Mouse (Mus musculus) forebrain, embryonic 15.5 days (tissue): ENCODE measurements around the gene Muc5b. TPM values are rescaled to one million over a fixed set of nuclear protein-coding genes. Genes with fewer than 3 reads are reported as not detected.
A peak's percentile ranks its signal among the peaks of the same experiment; 100 is the strongest.

Experiments
- ATAC-seq: fragments of 200-750 bp; cut with Nextera tagmentation; replicated peaks from 2 replicates; pipeline ENCODE4 v1.8.0; 2017; ENCODE audit warnings: mild to moderate bottlenecking, moderate TSS enrichment, moderate library complexity
- H3K27ac ChIP-seq: fragments of 300-500 bp; sonication (generic); replicated peaks from 2 replicates; pipeline ENCODE4 v1.5.1; 2015; ENCODE audit warnings: mild to moderate bottlenecking, inconsistent platforms
- H3K27me3 ChIP-seq: fragments of 300-500 bp; sonication (generic); 2 replicates; pipeline ENCODE4 v1.6.1; 2015; ENCODE audit warnings: inconsistent platforms
- H3K36me3 ChIP-seq: fragments of 300-500 bp; sonication (generic); 2 replicates; pipeline ENCODE4 v1.6.1; 2015; ENCODE audit warnings: mild to moderate bottlenecking, inconsistent platforms
- H3K4me1 ChIP-seq: fragments of 300-500 bp; sonication (generic); 2 replicates; pipeline ENCODE4 v1.6.1; 2015; ENCODE audit warnings: inconsistent platforms
- H3K4me2 ChIP-seq: fragments of 300-500 bp; sonication (generic); replicated peaks from 2 replicates; pipeline ENCODE4 v1.6.1; 2015; ENCODE audit warnings: mild to moderate bottlenecking, inconsistent platforms
- H3K4me3 ChIP-seq: fragments of 300-500 bp; sonication (generic); 2 replicates; pipeline ENCODE4 v1.5.1; 2015; ENCODE audit warnings: mild to moderate bottlenecking, inconsistent platforms
- H3K9ac ChIP-seq: fragments of 300-500 bp; sonication (generic); replicated peaks from 2 replicates; pipeline ENCODE4 v1.6.1; 2015; ENCODE audit warnings: mild to moderate bottlenecking, inconsistent platforms
- H3K9me3 ChIP-seq: fragments of 300-500 bp; sonication (generic); 2 replicates; pipeline ENCODE4 v1.6.1; 2016; ENCODE audit warnings: inconsistent platforms
- WGBS: fragments of 180-500 bp; shearing (Covaris S2); methylation state at CpG from one replicate; pipeline ENCODE4 v1.1.7; 2015; ENCODE audit warnings: mixed read lengths; 5-methylcytosine and 5-hydroxymethylcytosine counted together
- polyA plus RNA-seq: library from polyadenylated mRNA; unstranded; fragments of >200 nt; fragmentation: Nextera tagmentation; extraction: Ambion mirVana; gene quantifications from 2 replicates; pipeline ENCODE4 v1.2.1, GENCODE M21; 2015

Muc5b gene
- polyA plus RNA-seq, 1 experiment from 2014 or later, result 0.05 TPM

- no peak for ATAC-seq
- H3K27me3 ChIP-seq, result no peaks in the 10 kb centered on the region
- no peak overlapping the region for H3K9ac ChIP-seq
- no peak overlapping the region for H3K27ac ChIP-seq
- no peak overlapping the region for H3K4me2 ChIP-seq
- no peak overlapping the region for H3K4me3 ChIP-seq
- no peaks in the 10 kb centered on the region for H3K9me3 ChIP-seq
- no peaks in the 10 kb centered on the region for H3K36me3 ChIP-seq
- H3K4me1 ChIP-seq, result no peaks in the 10 kb centered on the region
- WGBS, result 90% methylated on average over 9 of the region's 9 CpGs
Measured at GRCm38 (mm10) chr7:141824398-141824797, 14.5 kb upstream of the Muc5b start.

DNA sequence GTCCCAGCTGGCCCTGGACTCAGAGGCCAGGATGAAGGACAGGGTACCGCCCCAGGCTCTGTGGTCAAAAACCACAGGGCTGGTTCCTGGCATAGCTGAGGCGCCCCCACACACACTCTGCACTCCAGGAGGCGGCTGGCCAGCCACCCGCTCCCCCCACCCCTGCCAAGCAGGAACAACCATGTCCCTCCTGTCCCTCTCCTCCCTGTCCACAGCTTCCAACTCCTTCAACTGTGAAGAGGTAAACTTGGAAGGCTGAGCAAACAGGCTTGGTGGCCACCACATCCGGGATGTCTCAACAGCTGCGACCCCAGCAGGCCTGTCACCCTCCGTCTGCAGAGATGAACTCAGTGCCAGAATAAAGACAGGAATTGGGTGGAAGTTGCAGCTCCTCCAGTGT, 2.9 kb upstream of the Muc5b start:
- Histone ChIP-seq H3K4me2 (no peak overlapping the region), H3K9me3 (no peaks in the 10 kb centered on the region), H3K9ac (no peak overlapping the region), H3K27ac (no peak overlapping the region), H3K4me3 (no peak overlapping the region), H3K36me3 (no peaks in the 10 kb centered on the region), H3K27me3 (no peaks in the 10 kb centered on the region), H3K4me1 (no peaks in the 10 kb centered on the region)
- WGBS, result 84% methylated on average over 7 of the region's 7 CpGs
- ATAC-seq, result no peak

- no peaks in the 10 kb centered on the region for H3K9me3 ChIP-seq
- H3K4me3 ChIP-seq, result no peak overlapping the region
- H3K9ac ChIP-seq, result no peak overlapping the region
- H3K27ac ChIP-seq, result no peak overlapping the region
- ATAC-seq, result no peak
- H3K4me1 ChIP-seq, result no peaks in the 10 kb centered on the region
- no peaks in the 10 kb centered on the region for H3K36me3 ChIP-seq
- WGBS, result 81% methylated on average over 8 of the region's 8 CpGs
- H3K4me2 ChIP-seq, result no peak overlapping the region
- no peaks in the 10 kb centered on the region for H3K27me3 ChIP-seq
Measured at GRCm38 (mm10) chr7:141836423-141836822, 2.4 kb upstream of the Muc5b start.

DNA sequence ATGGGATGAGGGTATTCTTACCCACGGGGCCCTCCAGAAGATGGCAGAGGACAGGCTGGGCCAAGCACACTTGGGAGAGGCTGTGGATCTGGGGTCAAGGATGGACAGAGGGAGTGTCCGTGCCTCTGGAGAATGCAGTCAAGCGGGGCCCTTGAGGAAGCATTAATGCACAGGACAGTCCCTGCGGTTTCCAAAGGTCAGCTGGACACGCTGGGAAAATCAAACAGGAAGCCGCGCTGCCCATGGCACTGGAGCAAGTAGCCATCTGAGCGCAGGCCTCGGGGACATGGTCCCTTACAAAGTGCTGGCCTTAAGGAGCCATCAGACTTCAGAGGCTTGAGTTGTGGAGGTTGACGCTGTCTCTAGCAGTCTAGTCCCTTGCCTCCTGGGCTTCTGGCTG, 1.5 kb downstream of the Muc5b start:
- no peaks in the 10 kb centered on the region for H3K4me1 ChIP-seq
- no peak overlapping the region for H3K4me3 ChIP-seq
- no peak overlapping the region for H3K4me2 ChIP-seq
- H3K27ac ChIP-seq, result no peak overlapping the region
- no peaks in the 10 kb centered on the region for H3K36me3 ChIP-seq
- H3K9ac ChIP-seq, result no peak overlapping the region
- ATAC-seq, result no peak
- H3K27me3 ChIP-seq, result no peaks in the 10 kb centered on the region
- 92% methylated on average over 10 of the region's 10 CpGs for WGBS
- no peaks in the 10 kb centered on the region for H3K9me3 ChIP-seq

DNA sequence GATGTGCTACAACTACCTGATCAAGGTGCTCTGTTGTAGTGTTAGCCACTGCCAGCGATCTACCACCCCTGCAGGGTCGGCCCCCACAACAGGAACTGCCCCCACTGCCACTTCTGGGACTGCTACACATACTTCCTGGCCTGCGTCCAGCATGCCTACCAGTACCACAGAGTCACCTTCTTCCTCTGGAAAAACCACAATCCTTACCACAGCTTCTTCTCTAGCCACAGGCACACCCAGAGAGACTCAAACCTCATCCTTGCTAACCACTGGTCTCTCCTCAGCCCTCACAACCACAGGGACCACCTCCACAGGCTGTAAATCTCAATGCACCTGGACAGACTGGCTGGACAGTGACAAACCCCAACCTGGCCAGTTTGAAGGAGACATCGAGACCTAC, 22.2 kb downstream of the Muc5b start:
- ATAC-seq, result no peak
- H3K27me3 ChIP-seq, result no peaks in the 10 kb centered on the region
- no peak overlapping the region for H3K4me3 ChIP-seq
- WGBS, result 90% methylated on average over 4 of the region's 4 CpGs
- H3K27ac ChIP-seq, result no peak overlapping the region
- H3K9me3 ChIP-seq, result no peaks in the 10 kb centered on the region
- no peak overlapping the region for H3K9ac ChIP-seq
- no peaks in the 10 kb centered on the region for H3K36me3 ChIP-seq
- no peak overlapping the region for H3K4me2 ChIP-seq
- H3K4me1 ChIP-seq, result no peaks in the 10 kb centered on the region

GRCm38 (mm10) chr7:141869644-141870043, 30.8 kb downstream of the Muc5b start:
- Histone ChIP-seq H3K36me3 (peaks cover 20% of the 10 kb centered on the region), H3K9me3 (no peaks in the 10 kb centered on the region), H3K27ac (no peak overlapping the region), H3K9ac (no peak overlapping the region), H3K27me3 (no peaks in the 10 kb centered on the region), H3K4me2 (no peak overlapping the region), H3K4me3 (no peak overlapping the region), H3K4me1 (no peaks in the 10 kb centered on the region)
- 77% methylated on average over 5 of the region's 5 CpGs for WGBS
- no peak for ATAC-seq

- Histone ChIP-seq H3K4me1 (no peaks in the 10 kb centered on the region), H3K36me3 (peaks cover 26% of the 10 kb centered on the region), H3K4me3 (no peak overlapping the region), H3K9ac (no peak overlapping the region), H3K9me3 (no peaks in the 10 kb centered on the region), H3K4me2 (no peak overlapping the region), H3K27me3 (no peaks in the 10 kb centered on the region), H3K27ac (no peak overlapping the region)
- WGBS, result 80% methylated on average over 5 of the region's 5 CpGs
- ATAC-seq, result no peak
Measured at GRCm38 (mm10) chr7:141870553-141870952, 31.7 kb downstream of the Muc5b start.

GRCm38 (mm10) chr7:141874891-141875290, 36.0 kb downstream of the Muc5b start:
- Histone ChIP-seq H3K27ac (no peak overlapping the region), H3K4me1 (no peaks in the 10 kb centered on the region), H3K9me3 (no peaks in the 10 kb centered on the region), H3K4me2 (no peak overlapping the region), H3K9ac (no peak overlapping the region), H3K27me3 (no peaks in the 10 kb centered on the region), H3K36me3 (peaks cover 37% of the 10 kb centered on the region), H3K4me3 (no peak overlapping the region)
- 87% methylated on average over 5 of the region's 5 CpGs for WGBS
- no peak for ATAC-seq

- Histone ChIP-seq H3K9ac (no peak overlapping the region), H3K36me3 (peaks cover 52% of the 10 kb centered on the region), H3K4me1 (no peaks in the 10 kb centered on the region), H3K27ac (no peak overlapping the region), H3K4me2 (no peak overlapping the region), H3K27me3 (no peaks in the 10 kb centered on the region), H3K4me3 (no peak overlapping the region), H3K9me3 (no peaks in the 10 kb centered on the region)
- 99% methylated on average over 2 of the region's 2 CpGs for whole genome bisulfite sequencing
- no peak for ATAC-seq
Measured at GRCm38 (mm10) chr7:141878813-141879212, 39.9 kb downstream of the Muc5b start.

DNA sequence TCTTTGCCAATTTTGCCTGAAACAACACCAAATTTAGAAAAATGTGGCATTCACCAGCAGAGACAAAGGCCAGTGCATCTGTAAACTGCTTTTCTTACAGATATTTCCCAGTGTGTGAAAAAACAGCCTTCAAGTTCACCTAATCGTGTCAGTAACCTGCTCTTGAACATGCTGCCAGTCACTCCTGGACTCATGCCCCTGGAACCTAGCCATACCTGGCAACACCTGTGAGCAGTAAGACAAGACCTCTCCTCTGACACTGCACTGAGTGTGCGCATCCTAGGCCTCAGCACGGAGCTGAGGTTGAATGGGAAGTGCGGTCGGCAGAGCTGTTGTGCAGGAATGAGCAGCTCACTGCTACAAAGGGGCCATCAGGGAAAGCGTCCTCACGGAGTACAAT, 53.3 kb downstream of the Muc5b start:
- Histone ChIP-seq H3K36me3 (peaks cover 51% of the 10 kb centered on the region), H3K4me1 (peaks cover 6% of the 10 kb centered on the region; the same call in 1 of the 2 replicates), H3K4me2 (no peak overlapping the region), H3K4me3 (no peak overlapping the region), H3K9me3 (no peaks in the 10 kb centered on the region), H3K27me3 (no peaks in the 10 kb centered on the region), H3K9ac (no peak overlapping the region), H3K27ac (no peak overlapping the region)
- no peak for ATAC-seq
- 93% methylated on average over 7 of the region's 7 CpGs for WGBS

DNA sequence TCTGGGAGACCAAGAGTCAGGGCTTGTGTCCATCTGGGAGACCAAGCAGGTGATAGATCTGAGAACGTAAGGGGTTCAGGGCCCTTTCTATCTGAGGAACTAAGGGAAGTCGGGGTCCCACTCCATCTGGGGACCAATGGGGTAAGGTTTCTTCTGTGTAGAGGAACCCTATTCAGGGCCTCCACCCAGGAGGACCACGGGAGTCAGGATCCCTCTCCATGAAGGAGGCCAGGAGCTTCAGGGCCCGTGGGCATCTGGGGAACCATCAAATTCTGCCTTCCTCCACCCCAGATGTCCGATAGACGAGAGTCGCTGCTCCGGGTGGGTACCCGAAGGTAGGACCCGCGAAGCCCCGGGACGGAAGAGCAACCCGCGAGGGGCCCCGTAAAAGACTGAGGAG, 63.0 kb downstream of the Muc5b start:
- Histone ChIP-seq H3K4me3 (peak overlapping the region; percentile 73), H3K4me2 (peak overlapping the region; percentile 80), H3K36me3 (no peaks in the 10 kb centered on the region), H3K27me3 (peaks cover 5% of the 10 kb centered on the region; the same call in 1 of the 2 replicates), H3K9me3 (no peaks in the 10 kb centered on the region), H3K4me1 (peaks cover 35% of the 10 kb centered on the region), H3K9ac (peak overlapping the region; percentile 94), H3K27ac (peak overlapping the region; percentile 75)
- ATAC-seq, result peak; percentile 57
- under 1% methylated on average over 16 of the region's 16 CpGs for WGBS

- H3K36me3 ChIP-seq, result no peaks in the 10 kb centered on the region
- H3K9ac ChIP-seq, result peak overlapping the region; percentile 94
- no peaks in the 10 kb centered on the region for H3K9me3 ChIP-seq
- peak overlapping the region; percentile 85 for H3K27ac ChIP-seq
- peaks cover 5% of the 10 kb centered on the region; the same call in 1 of the 2 replicates for H3K27me3 ChIP-seq
- WGBS, result under 1% methylated on average over 44 of the region's 44 CpGs
- H3K4me1 ChIP-seq, result peaks cover 30% of the 10 kb centered on the region
- H3K4me2 ChIP-seq, result peak overlapping the region; percentile 80
- H3K4me3 ChIP-seq, result peak overlapping the region; percentile 73
- peak; percentile 96 for ATAC-seq
Measured at GRCm38 (mm10) chr7:141902269-141902729, 63.4 kb downstream of the Muc5b start.

DNA sequence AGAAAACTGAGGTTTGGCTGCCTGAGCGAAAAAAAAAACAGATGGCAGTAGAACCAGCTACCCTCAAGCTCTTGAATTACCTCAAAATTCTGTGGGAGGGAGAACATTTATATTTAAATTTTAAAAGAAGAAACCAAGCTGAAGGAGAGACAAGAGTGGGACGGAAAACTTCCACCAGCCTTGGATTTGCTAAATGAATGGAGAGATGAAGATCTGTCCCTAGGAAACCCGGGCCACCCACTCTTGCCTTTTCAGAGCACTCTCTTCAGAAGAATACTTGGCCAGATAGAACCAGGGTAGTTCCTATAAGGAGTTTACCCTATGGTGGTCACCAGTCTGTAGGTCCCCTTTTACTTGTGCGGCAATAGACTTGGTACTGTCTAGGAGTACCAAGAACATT, 63.9 kb downstream of the Muc5b start:
- Histone ChIP-seq H3K27me3 (peaks cover 5% of the 10 kb centered on the region; the same call in 1 of the 2 replicates), H3K27ac (peak overlapping the region; percentile 85), H3K9me3 (no peaks in the 10 kb centered on the region), H3K36me3 (no peaks in the 10 kb centered on the region), H3K9ac (peak overlapping the region; percentile 59), H3K4me3 (peak overlapping the region; percentile 73), H3K4me1 (peaks cover 30% of the 10 kb centered on the region), H3K4me2 (peak overlapping the region; percentile 64)
- 64% methylated on average over 4 of the region's 4 CpGs for WGBS
- no peak for ATAC-seq
